In genomic region chr1:52113666-52114069, GRCm38 (mm10) we compare ENCODE assay signal across 8 mouse cellular contexts. TPM values are rescaled to one million over a fixed set of nuclear protein-coding genes. Genes with fewer than 3 reads are reported as not detected.
DNase-seq lines count a peak whose midpoint lies in the region; ATAC-seq and TF ChIP-seq lines count a peak whose summit lies in the region.

No protein-coding gene starts in this region.

- peaks cover 9% of the 10 kb centered on the region for H3K4me1 ChIP-seq in forebrain, embryonic 10.5 days
- H3K4me1 ChIP-seq in heart, embryonic 15.5 days (replicated peaks), result peaks cover 7% of the 10 kb centered on the region
- H3K4me1 ChIP-seq in liver, embryonic 14.5 days (replicated peaks; ENCODE audit: control insufficient read depth in 2 of 2, insufficient read depth in 2 of 2, low read length in 1 of 2), result peaks cover 4 to 9% of the 10 kb centered on the region in 2 experiments
- no peaks in the 10 kb centered on the region for H3K4me1 ChIP-seq in neural tube, embryonic 11.5 days (ENCODE audit: control insufficient read depth, insufficient read depth, low read length)
- no peaks in the 10 kb centered on the region; the same call in 1 of the 2 replicates for H3K4me1 ChIP-seq in stomach, postnatal 0 days (replicated peaks; ENCODE audit: control insufficient read depth, insufficient read depth)

- no peaks in the 10 kb centered on the region for H3K9me3 ChIP-seq in forebrain, embryonic 10.5 days
- no peaks in the 10 kb centered on the region for H3K9me3 ChIP-seq in heart, embryonic 15.5 days (replicated peaks)
- H3K9me3 ChIP-seq in liver, embryonic 14.5 days (ENCODE audit: control insufficient read depth, low read length), result no peaks in the 10 kb centered on the region
- H3K9me3 ChIP-seq in neural tube, embryonic 11.5 days (ENCODE audit: control insufficient read depth, low read length), result no peaks in the 10 kb centered on the region
- no peaks in the 10 kb centered on the region for H3K9me3 ChIP-seq in stomach, postnatal 0 days (ENCODE audit: control insufficient read depth, low read length)

- TF ChIP-seq EP300 in liver, embryonic 14.5 days (IDR thresholded peaks at IDR 0.05; ENCODE audit: low read depth), result no peak
- TF ChIP-seq EP300 in stomach, postnatal 0 days (optimal IDR thresholded peaks at IDR 0.05), result no peak

- peak; percentile 86 for ATAC-seq in CD4-positive, CD25-positive, alpha-beta regulatory T cell, adult 4 months
- peak; percentile 97 for ATAC-seq in heart, embryonic 15.5 days (replicated peaks; ENCODE audit: insufficient number of reproducible peaks, insufficient read depth, low FRiP score, low read depth)
- ATAC-seq in liver, embryonic 14.5 days (ENCODE audit: insufficient read depth), result peak; percentile 94
- peak; percentile 93 for ATAC-seq in neural tube, embryonic 11.5 days (ENCODE audit: insufficient read depth, low FRiP score, low TSS enrichment)
- ATAC-seq in stomach, postnatal 0 days (ENCODE audit: low FRiP score, low TSS enrichment), result peak; percentile 97

- H3K27me3 ChIP-seq in forebrain, embryonic 10.5 days (ENCODE audit: poor library complexity, severe bottlenecking), result 0 out of 2 replicates have a peak, but pooled peaks cover 3% of the 10 kb centered on the region
- H3K27me3 ChIP-seq in heart, embryonic 15.5 days, result no peaks in the 10 kb centered on the region
- H3K27me3 ChIP-seq in liver, embryonic 14.5 days (ENCODE audit: control insufficient read depth, insufficient read depth, low read length), result no peaks in the 10 kb centered on the region
- no peaks in the 10 kb centered on the region for H3K27me3 ChIP-seq in neural tube, embryonic 11.5 days (ENCODE audit: control insufficient read depth, insufficient read depth, low read length)
- no peaks in the 10 kb centered on the region for H3K27me3 ChIP-seq in stomach, postnatal 0 days (ENCODE audit: control insufficient read depth, insufficient read depth, low read length)

- H3K9ac ChIP-seq in heart, embryonic 15.5 days, result peak overlapping the region; percentile 48
- peak overlapping the region; percentile 73 for H3K9ac ChIP-seq in liver, embryonic 14.5 days (replicated peaks)
- H3K9ac ChIP-seq in neural tube, embryonic 11.5 days (ENCODE audit: low read length), result peak overlapping the region; percentile 52
- peak overlapping the region; percentile 57 for H3K9ac ChIP-seq in stomach, postnatal 0 days (ENCODE audit: low read length)

- DNase-seq in c-Kit-negative CD71-positive TER-119-positive erythroid progenitor cells, embryonic 14.5 days (ENCODE audit: low read depth, low spot score), result peak; percentile 93
- peak; percentile 97 for DNase-seq in forebrain, embryonic 10.5 days (ENCODE audit: extremely low spot score, low spot score)
- DNase-seq in kidney, postnatal 25 days, result peak; percentile 98 to 99
- peak; percentile 87 to 91 (median 87) for DNase-seq in liver, embryonic 14.5 days (ENCODE audit: low read depth in 3 of 3, low spot score in 3 of 3)
- DNase-seq in neural tube, embryonic 11.5 days (ENCODE audit: low spot score), result peak; percentile 97
- DNase-seq in stomach, postnatal 0 days (ENCODE audit: low spot score), result peak; percentile 98

- H3K36me3 ChIP-seq in forebrain, embryonic 10.5 days (replicated peaks), result no peaks in the 10 kb centered on the region
- no peaks in the 10 kb centered on the region for H3K36me3 ChIP-seq in heart, embryonic 15.5 days
- no peaks in the 10 kb centered on the region for H3K36me3 ChIP-seq in liver, embryonic 14.5 days (replicated peaks; ENCODE audit: control insufficient read depth, insufficient read depth, low read depth)
- H3K36me3 ChIP-seq in neural tube, embryonic 11.5 days (ENCODE audit: control insufficient read depth, insufficient read depth, low read length), result no peaks in the 10 kb centered on the region
- no peaks in the 10 kb centered on the region for H3K36me3 ChIP-seq in stomach, postnatal 0 days (ENCODE audit: control insufficient read depth, insufficient read depth, low read length)

- peak overlapping the region; percentile 91 for H3K27ac ChIP-seq in forebrain, embryonic 10.5 days
- peak overlapping the region; percentile 81 for H3K27ac ChIP-seq in heart, embryonic 15.5 days
- H3K27ac ChIP-seq in liver, embryonic 14.5 days, result peak overlapping the region; percentile 45
- H3K27ac ChIP-seq in neural tube, embryonic 11.5 days (ENCODE audit: low read depth, low read length), result no peak overlapping the region; the same call in 1 of the 2 replicates
- peak overlapping the region; percentile 84 for H3K27ac ChIP-seq in stomach, postnatal 0 days (replicated peaks)

- H3K4me3 ChIP-seq in forebrain, embryonic 10.5 days, result peak overlapping the region; percentile 50
- peak overlapping the region; percentile 47 for H3K4me3 ChIP-seq in heart, embryonic 15.5 days
- H3K4me3 ChIP-seq in liver, embryonic 14.5 days (ENCODE audit: insufficient read depth in 1 of 2, low read depth in 2 of 2, low read length in 2 of 2), result peak overlapping the region; percentile 65 to 77
- peak overlapping the region; percentile 19; the same call in 1 of the 2 replicates for H3K4me3 ChIP-seq in neural tube, embryonic 11.5 days (ENCODE audit: low read depth, low read length)
- peak overlapping the region; percentile 35 for H3K4me3 ChIP-seq in stomach, postnatal 0 days (ENCODE audit: low read depth, low read length)

- WGBS in forebrain, embryonic 10.5 days, result under 1% methylated on average over 32 of the region's 32 CpGs
- WGBS in heart, embryonic 15.5 days, result under 1% methylated on average over 32 of the region's 32 CpGs
- under 1% methylated on average over 32 of the region's 32 CpGs for WGBS in liver, embryonic 14.5 days (ENCODE audit: insufficient replicate concordance)
- WGBS in neural tube, embryonic 11.5 days, result under 1% methylated on average over 32 of the region's 32 CpGs
- WGBS in stomach, postnatal 0 days, result under 1% methylated on average over 26 of the region's 32 CpGs

- TF ChIP-seq CTCF in liver, embryonic 14.5 days (IDR thresholded peaks at IDR 0.05; ENCODE audit: low read depth), result peak; percentile 99
- peak; percentile 100 for TF ChIP-seq CTCF in stomach, postnatal 0 days (IDR thresholded peaks at IDR 0.05; ENCODE audit: low read depth)

- H3K4me2 ChIP-seq in heart, embryonic 15.5 days, result peak overlapping the region; percentile 73
- H3K4me2 ChIP-seq in liver, embryonic 14.5 days (ENCODE audit: low read depth), result peak overlapping the region; percentile 95
- H3K4me2 ChIP-seq in neural tube, embryonic 11.5 days (ENCODE audit: low read depth), result peak overlapping the region; percentile 42
- peak overlapping the region; percentile 48 for H3K4me2 ChIP-seq in stomach, postnatal 0 days (replicated peaks; ENCODE audit: low read depth)

RNA-seq across cellular contexts. Expression of gene Stat1, which starts 5.6 kb away (rescaled TPM):
- 1,000 to 10,000 TPM in 1 of 2 experiments, 100 to 1,000 TPM in 1; 971 to 1,303 TPM for polyA plus RNA-seq in CD4-positive, CD25-positive, alpha-beta regulatory T cell, adult 4 months (2017; shearing (Covaris generic))
- 11.9 and 12.3 TPM in 2 replicates for polyA plus RNA-seq in forebrain, embryonic 10.5 days (2016; fragmentation: Nextera tagmentation; extraction: Ambion mirVana)
- 23.6 and 44.5 TPM in 2 replicates for polyA plus RNA-seq in heart, embryonic 15.5 days (2015; fragmentation: Nextera tagmentation; extraction: Ambion mirVana)
- 5.9 and 8.9 TPM in 2 replicates for polyA plus RNA-seq in liver, embryonic 14.5 days (2012; rRNA removed)
- 14.1 and 18.6 TPM in 2 replicates for polyA plus RNA-seq in liver, embryonic 14.5 days (2014; fragmentation: Nextera tagmentation; extraction: Ambion mirVana)
- 15.7 and 15.8 TPM in 2 replicates for polyA plus RNA-seq in neural tube, embryonic 11.5 days (2014; fragmentation: Nextera tagmentation; extraction: Ambion mirVana)
- polyA plus RNA-seq in stomach, postnatal 0 days (2015; fragmentation: Nextera tagmentation; extraction: Ambion mirVana), result 22.2 and 24.0 TPM in 2 replicates

Comparison
In these comparisons a context has a peak if more than half of its experiments do, and no peak if none do; other contexts are left out.
1. H3K4me3 ChIP-seq: peak in every context shown above with its lines; median percentile 71 in liver, embryonic 14.5 days; 50 in forebrain, embryonic 10.5 days; 47 in heart, embryonic 15.5 days; 35 in stomach, postnatal 0 days; 19 in neural tube, embryonic 11.5 days.
2. H3K4me2 ChIP-seq: peak in every context shown above with its lines; median percentile 95 in liver, embryonic 14.5 days; 73 in heart, embryonic 15.5 days; 48 in stomach, postnatal 0 days; 42 in neural tube, embryonic 11.5 days.
3. RNA of gene Stat1, which starts 5.6 kb away (polyA plus RNA-seq): 971 to 1,303 TPM in CD4-positive, CD25-positive, alpha-beta regulatory T cell, adult 4 months; 23.6 to 44.5 TPM in heart, embryonic 15.5 days, 22.2 to 24.0 TPM in stomach, postnatal 0 days, 15.7 to 15.8 TPM in neural tube, embryonic 11.5 days, 5.9 to 18.6 TPM in liver, embryonic 14.5 days and 11.9 to 12.3 TPM in forebrain, embryonic 10.5 days; every median in the first group is over 10 times any median in the second.
4. Peak in every context shown above with its lines, with median percentiles within 50 percentile points of each other: ATAC-seq, DNase-seq and H3K9ac ChIP-seq.